Mouse (Mus musculus): ENCODE results near the gene Slc16a3. TPM values are rescaled to one million over a fixed set of nuclear protein-coding genes. Genes with fewer than 3 reads are reported as not detected.

Gene Slc16a3
- not detected for polyA plus RNA-seq (2014; fragmentation: Illumina TruSeq; extraction: RNeasy Lipid Tissue Mini Kit (QIAGEN cat#74804); ENCODE audit: low read depth, low replicate concordance)

GRCm38 (mm10) chr11:120948328-120948727 lies at the start of gene Slc16a3:
TSS of gene Slc16a3 (plus strand) at chr11:120948480.

GRCm38 (mm10) chr11:120932564-120933398 lies 15.5 kb upstream of the Slc16a3 start, which contains the start of gene Ccdc57:
TSS of gene Ccdc57 (minus strand) at chr11:120932872.

GRCm38 (mm10) chr11:120990951-120991526 lies 42.8 kb downstream of the Slc16a3 start, which contains the start of gene Csnk1d:
TSS of gene Csnk1d (minus strand) at chr11:120991330.

Other genes with a start within 250 kb of the Slc16a3 start
- gene Cenpx, start 234.7 kb upstream of the Slc16a3 start, polyA plus RNA-seq (2014; fragmentation: Illumina TruSeq; extraction: RNeasy Lipid Tissue Mini Kit (QIAGEN cat#74804); ENCODE audit: low read depth, low replicate concordance), result 1.8 TPM
- gene Lrrc45, start 234.6 kb upstream of the Slc16a3 start, polyA plus RNA-seq (2014; fragmentation: Illumina TruSeq; extraction: RNeasy Lipid Tissue Mini Kit (QIAGEN cat#74804); ENCODE audit: low read depth, low replicate concordance), result 0.66 TPM
- not detected for gene Rac3, start 227.0 kb upstream of the Slc16a3 start, polyA plus RNA-seq (2014; fragmentation: Illumina TruSeq; extraction: RNeasy Lipid Tissue Mini Kit (QIAGEN cat#74804); ENCODE audit: low read depth, low replicate concordance)
- gene Dcxr, start 221.2 kb upstream of the Slc16a3 start, polyA plus RNA-seq (2014; fragmentation: Illumina TruSeq; extraction: RNeasy Lipid Tissue Mini Kit (QIAGEN cat#74804); ENCODE audit: low read depth, low replicate concordance), result 0.76 TPM
- 1.1 TPM for gene Cbr2, start 216.4 kb upstream of the Slc16a3 start, polyA plus RNA-seq (2014; fragmentation: Illumina TruSeq; extraction: RNeasy Lipid Tissue Mini Kit (QIAGEN cat#74804); ENCODE audit: low read depth, low replicate concordance)
- gene Hmga1b, start 185.7 kb upstream of the Slc16a3 start, polyA plus RNA-seq (2014; fragmentation: Illumina TruSeq; extraction: RNeasy Lipid Tissue Mini Kit (QIAGEN cat#74804); ENCODE audit: low read depth, low replicate concordance), result not detected
- gene Rfng, start 164.3 kb upstream of the Slc16a3 start, polyA plus RNA-seq (2014; fragmentation: Illumina TruSeq; extraction: RNeasy Lipid Tissue Mini Kit (QIAGEN cat#74804); ENCODE audit: low read depth, low replicate concordance), result 0.54 TPM
- gene Gps1, start 164.2 kb upstream of the Slc16a3 start, polyA plus RNA-seq (2014; fragmentation: Illumina TruSeq; extraction: RNeasy Lipid Tissue Mini Kit (QIAGEN cat#74804); ENCODE audit: low read depth, low replicate concordance), result 5.2 TPM
- gene Dus1l, start 152.1 kb upstream of the Slc16a3 start, polyA plus RNA-seq (2014; fragmentation: Illumina TruSeq; extraction: RNeasy Lipid Tissue Mini Kit (QIAGEN cat#74804); ENCODE audit: low read depth, low replicate concordance), result 4.3 TPM
- 2.1 TPM for gene Fasn, start 123.9 kb upstream of the Slc16a3 start, polyA plus RNA-seq (2014; fragmentation: Illumina TruSeq; extraction: RNeasy Lipid Tissue Mini Kit (QIAGEN cat#74804); ENCODE audit: low read depth, low replicate concordance)
- 0.82 TPM for gene Ccdc57, start 15.6 kb upstream of the Slc16a3 start, polyA plus RNA-seq (2014; fragmentation: Illumina TruSeq; extraction: RNeasy Lipid Tissue Mini Kit (QIAGEN cat#74804); ENCODE audit: low read depth, low replicate concordance)
- 69.7 TPM for gene Csnk1d, start 42.9 kb downstream of the Slc16a3 start, polyA plus RNA-seq (2014; fragmentation: Illumina TruSeq; extraction: RNeasy Lipid Tissue Mini Kit (QIAGEN cat#74804); ENCODE audit: low read depth, low replicate concordance)
- gene Cd7, start 90.9 kb downstream of the Slc16a3 start, polyA plus RNA-seq (2014; fragmentation: Illumina TruSeq; extraction: RNeasy Lipid Tissue Mini Kit (QIAGEN cat#74804); ENCODE audit: low read depth, low replicate concordance), result not detected
- 278 TPM for gene Sectm1b, start 115.1 kb downstream of the Slc16a3 start, polyA plus RNA-seq (2014; fragmentation: Illumina TruSeq; extraction: RNeasy Lipid Tissue Mini Kit (QIAGEN cat#74804); ENCODE audit: low read depth, low replicate concordance)
- gene Sectm1a, start 132.7 kb downstream of the Slc16a3 start, polyA plus RNA-seq (2014; fragmentation: Illumina TruSeq; extraction: RNeasy Lipid Tissue Mini Kit (QIAGEN cat#74804); ENCODE audit: low read depth, low replicate concordance), result 6.2 TPM
- not detected for gene Tex19.2, start 170.2 kb downstream of the Slc16a3 start, polyA plus RNA-seq (2014; fragmentation: Illumina TruSeq; extraction: RNeasy Lipid Tissue Mini Kit (QIAGEN cat#74804); ENCODE audit: low read depth, low replicate concordance)
- not detected for gene Tex19.1, start 197.7 kb downstream of the Slc16a3 start, polyA plus RNA-seq (2014; fragmentation: Illumina TruSeq; extraction: RNeasy Lipid Tissue Mini Kit (QIAGEN cat#74804); ENCODE audit: low read depth, low replicate concordance)
- gene Uts2r, start 211.8 kb downstream of the Slc16a3 start, polyA plus RNA-seq (2014; fragmentation: Illumina TruSeq; extraction: RNeasy Lipid Tissue Mini Kit (QIAGEN cat#74804); ENCODE audit: low read depth, low replicate concordance), result not detected

Data from sigmoid colon, adult 10 weeks (tissue).